In genomic region chr2:124775737-124776136, GRCm38 (mm10) we compare ENCODE assay signal across 11 mouse cellular contexts.
DNase-seq lines count a peak whose midpoint lies in the region; ATAC-seq lines count a peak whose summit lies in the region.
"Had no signal": no experiment of that assay in that cellular context is flagged by ENCODE, and none has a peak within 500 bp of the region (broad histone marks: within the 10 kb centered on the region; RNA-seq: fewer than 3 reads in every experiment).

No protein-coding gene starts in this region.

- H3K9me3 ChIP-seq in heart, embryonic 11.5 days (replicated peaks; ENCODE audit: control insufficient read depth, low read length), result no peaks in the 10 kb centered on the region
- no peaks in the 10 kb centered on the region for H3K9me3 ChIP-seq in megakaryocyte, embryonic 14.5 days
- H3K9me3 ChIP-seq in limb, embryonic 10.5 days (replicated peaks), result no peaks in the 10 kb centered on the region
- H3K9me3 ChIP-seq: embryonic facial prominence, embryonic 15.5 days; hindbrain, embryonic 12.5 days had no signal

- H3K9ac ChIP-seq in heart, embryonic 11.5 days (ENCODE audit: low read depth, low read length), result no peak overlapping the region
- H3K9ac ChIP-seq: embryonic facial prominence, embryonic 15.5 days; hindbrain, embryonic 12.5 days had no signal

- no peaks in the 10 kb centered on the region for H3K27me3 ChIP-seq in heart, embryonic 11.5 days (ENCODE audit: control insufficient read depth, insufficient read depth, low read length)
- no peaks in the 10 kb centered on the region for H3K27me3 ChIP-seq in megakaryocyte, embryonic 14.5 days (replicated peaks)
- no peaks in the 10 kb centered on the region for H3K27me3 ChIP-seq in limb, embryonic 10.5 days (ENCODE audit: low read depth, poor library complexity, severe bottlenecking)
- H3K27me3 ChIP-seq: embryonic facial prominence, embryonic 15.5 days; hindbrain, embryonic 12.5 days had no signal

- WGBS in heart, embryonic 11.5 days (ENCODE audit: insufficient replicate concordance), result 64% methylated on average over 3 of the region's 3 CpGs
- WGBS in limb, embryonic 10.5 days, result 79% methylated on average over 3 of the region's 3 CpGs

- DNase-seq in heart, adult 18-20 months, result peak; percentile 23 to 54
- peak; percentile 70 to 77 for DNase-seq in cerebellum, postnatal 10 days
- peak; percentile 5 to 70 for DNase-seq in kidney, postnatal 25 days
- no peak for DNase-seq in liver
- DNase-seq in limb, embryonic 10.5 days (ENCODE audit: low spot score), result no peak
- DNase-seq: right cerebral cortex, postnatal 25 days had no signal

- no peak overlapping the region for H3K27ac ChIP-seq in heart, embryonic 11.5 days (ENCODE audit: low read depth, low read length)
- no peak overlapping the region for H3K27ac ChIP-seq in limb, embryonic 10.5 days
- H3K27ac ChIP-seq: embryonic facial prominence, embryonic 15.5 days; hindbrain, embryonic 12.5 days had no signal

- no peak overlapping the region for H3K4me2 ChIP-seq in heart, embryonic 11.5 days
- H3K4me2 ChIP-seq: embryonic facial prominence, embryonic 15.5 days; hindbrain, embryonic 12.5 days had no signal

- H3K4me3 ChIP-seq in heart, embryonic 11.5 days (ENCODE audit: low read depth, low read length), result no peak overlapping the region
- peak overlapping the region; percentile 71 for H3K4me3 ChIP-seq in megakaryocyte, embryonic 14.5 days (replicated peaks)
- no peak overlapping the region for H3K4me3 ChIP-seq in limb, embryonic 10.5 days
- H3K4me3 ChIP-seq: embryonic facial prominence, embryonic 15.5 days; hindbrain, embryonic 12.5 days had no signal

- no peak for ATAC-seq in heart, embryonic 11.5 days (replicated peaks; ENCODE audit: insufficient number of reproducible peaks, low FRiP score, low TSS enrichment)
- ATAC-seq in megakaryocyte, adult 5-6 weeks (ENCODE audit: poor library complexity, severe bottlenecking), result no peak

- H3K4me1 ChIP-seq in heart, embryonic 11.5 days (ENCODE audit: control insufficient read depth, insufficient read depth, low read length), result peaks cover 5% of the 10 kb centered on the region; the same call in 1 of the 2 replicates
- H3K4me1 ChIP-seq in megakaryocyte, embryonic 14.5 days, result peaks cover 39% of the 10 kb centered on the region
- 0 out of 2 replicates have a peak, but pooled peaks cover 3% of the 10 kb centered on the region for H3K4me1 ChIP-seq in limb, embryonic 10.5 days

- no peaks in the 10 kb centered on the region for H3K36me3 ChIP-seq in heart, embryonic 11.5 days (ENCODE audit: control insufficient read depth, insufficient read depth, low read length)
- no peaks in the 10 kb centered on the region for H3K36me3 ChIP-seq in megakaryocyte, embryonic 14.5 days (replicated peaks; ENCODE audit: low read length)
- H3K36me3 ChIP-seq in limb, embryonic 10.5 days, result no peaks in the 10 kb centered on the region
- H3K36me3 ChIP-seq: embryonic facial prominence, embryonic 15.5 days; hindbrain, embryonic 12.5 days had no signal

Comparison
In these comparisons a context has a peak if more than half of its experiments do, and no peak if none do; other contexts are left out.
1. DNase-seq: peak in heart, adult 18-20 months (2 of 2), cerebellum, postnatal 10 days (2 of 2) and kidney, postnatal 25 days (2 of 2); none in liver (single experiment) and limb, embryonic 10.5 days (single experiment).